12 mouse cellular contexts compared by ENCODE assay signal in the genomic region with DNA sequence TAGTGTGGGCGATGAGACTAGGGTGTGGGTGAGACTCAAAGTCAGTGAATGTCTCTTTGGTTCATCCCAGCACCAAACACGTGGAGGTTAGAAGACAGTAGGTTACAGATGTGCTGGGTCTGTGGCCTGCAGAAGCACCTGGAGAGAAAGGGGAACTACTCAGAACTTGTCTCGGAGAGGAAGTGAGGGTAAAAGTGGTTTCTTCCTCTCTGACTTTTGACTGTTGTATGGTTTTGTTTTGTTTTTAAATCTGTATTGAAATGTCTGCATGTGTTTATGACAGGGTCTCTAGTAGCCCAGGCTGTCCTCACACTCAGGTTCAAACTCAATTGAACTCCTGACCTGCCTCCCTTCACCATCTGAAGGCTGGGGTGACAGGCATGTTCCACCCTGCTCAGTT. TPM values are rescaled to one million over a fixed set of nuclear protein-coding genes. Genes with fewer than 3 reads are reported as not detected.
A peak's percentile ranks its signal among the peaks of the same experiment; 100 is the strongest.
DNase-seq lines count a peak whose midpoint lies in the region; ATAC-seq and TF ChIP-seq lines count a peak whose summit lies in the region.
"Had no signal": no experiment of that assay in that cellular context is flagged by ENCODE, and none has a peak within 500 bp of the region (broad histone marks: within the 10 kb centered on the region; RNA-seq: fewer than 3 reads in every experiment).

No protein-coding gene starts in this region.

- 67% methylated on average over 3 of the region's 3 CpGs for WGBS in heart, adult 2 months
- WGBS in heart, embryonic 11.5 days (ENCODE audit: insufficient replicate concordance), result 77% methylated on average over 3 of the region's 3 CpGs

- no peak for ATAC-seq in heart, embryonic 11.5 days (replicated peaks; ENCODE audit: insufficient number of reproducible peaks, low FRiP score, low TSS enrichment)
- ATAC-seq: hindbrain, postnatal 0 days had no signal

- H3K36me3 ChIP-seq in heart, adult 2 months (ENCODE audit: control insufficient read depth, insufficient read depth, low read length), result no peaks in the 10 kb centered on the region
- H3K36me3 ChIP-seq in heart, embryonic 11.5 days (ENCODE audit: control insufficient read depth, insufficient read depth, low read length), result no peaks in the 10 kb centered on the region
- H3K36me3 ChIP-seq: stomach, embryonic 15.5 days had no signal

- intact Hi-C loops in heart, adult 2 months (cut with DNase I), result no loop called here

- H3K4me3 ChIP-seq in heart, adult 2 months, result no peak overlapping the region
- no peak overlapping the region for H3K4me3 ChIP-seq in heart, embryonic 11.5 days (ENCODE audit: low read depth, low read length)
- H3K4me3 ChIP-seq: forebrain, embryonic 10.5 days; stomach, embryonic 15.5 days had no signal

- no peak for TF ChIP-seq CTCF in heart, adult 2 months (IDR thresholded peaks at IDR 0.05)

- no peak for TF ChIP-seq POLR2A in heart, adult 2 months (IDR thresholded peaks at IDR 0.05; ENCODE audit: insufficient read depth, low read depth, low read length)

- peaks cover 7% of the 10 kb centered on the region for H3K79me2 ChIP-seq in heart, adult 2 months (replicated peaks; ENCODE audit: control insufficient read depth, insufficient read depth, low read length)

- no peak overlapping the region for H3K4me2 ChIP-seq in heart, embryonic 11.5 days
- H3K4me2 ChIP-seq: stomach, embryonic 15.5 days had no signal

- no peaks in the 10 kb centered on the region for H3K27me3 ChIP-seq in heart, adult 2 months (ENCODE audit: control insufficient read depth, insufficient read depth, low read length)
- no peaks in the 10 kb centered on the region for H3K27me3 ChIP-seq in heart, embryonic 11.5 days (ENCODE audit: control insufficient read depth, insufficient read depth, low read length)
- H3K27me3 ChIP-seq: stomach, embryonic 15.5 days had no signal

- DNase-seq in heart, adult 2 months, result no peak
- peak; percentile 80 for DNase-seq in A20 (ENCODE audit: low read depth, low spot score)
- DNase-seq in c-Kit-positive CD71-negative TER-119-negative erythroid progenitor cells, embryonic 14.5 days (ENCODE audit: low read depth), result peak; percentile 48
- peak; percentile 81 to 83 for DNase-seq in spleen, postnatal 36 days (ENCODE audit: low spot score in 2 of 2)
- DNase-seq in frontal cortex, postnatal 36 days (ENCODE audit: low spot score in 2 of 2), result no peak
- DNase-seq in adrenal gland, postnatal 4 days (ENCODE audit: low spot score in 2 of 2), result no peak
- no peak for DNase-seq in urinary bladder, postnatal 14 days (ENCODE audit: low spot score)

- H3K9me3 ChIP-seq in heart, embryonic 11.5 days (replicated peaks; ENCODE audit: control insufficient read depth, low read length), result no peaks in the 10 kb centered on the region
- H3K9me3 ChIP-seq: forebrain, embryonic 10.5 days; stomach, embryonic 15.5 days had no signal

- H3K4me1 ChIP-seq in heart, adult 2 months (ENCODE audit: control insufficient read depth, insufficient read depth, low read length), result peaks cover 19% of the 10 kb centered on the region
- H3K4me1 ChIP-seq in heart, embryonic 11.5 days (ENCODE audit: control insufficient read depth, insufficient read depth, low read length), result peaks cover 30% of the 10 kb centered on the region

- TF ChIP-seq EP300 in heart, adult 2 months (IDR thresholded peaks at IDR 0.05; ENCODE audit: insufficient read depth, low read depth, low read length), result no peak

- no peak overlapping the region for H3K9ac ChIP-seq in heart, adult 2 months (ENCODE audit: low read depth, low read length)
- H3K9ac ChIP-seq in heart, embryonic 11.5 days (ENCODE audit: low read depth, low read length), result no peak overlapping the region
- H3K9ac ChIP-seq: stomach, embryonic 15.5 days had no signal

- peak overlapping the region; percentile 34; the same call in 1 of the 2 replicates for H3K27ac ChIP-seq in heart, adult 2 months
- H3K27ac ChIP-seq in heart, embryonic 11.5 days (ENCODE audit: low read depth, low read length), result no peak overlapping the region
- H3K27ac ChIP-seq: forebrain, embryonic 10.5 days; hindbrain, postnatal 0 days; stomach, embryonic 15.5 days had no signal

RNA-seq across cellular contexts. Expression of gene Slc44a2, which starts 7.5 kb away (rescaled TPM):
- 10 to 100 TPM; 77.0 to 89.5 TPM for total RNA-seq in heart, adult 2 months (2021)
- polyA plus RNA-seq in heart, adult 2 months (2012; rRNA removed), result 86.8 and 148 TPM in 2 replicates
- 62.3 and 70.0 TPM in 2 replicates for polyA plus RNA-seq in heart, embryonic 11.5 days (2014; fragmentation: Nextera tagmentation; extraction: Ambion mirVana)
- total RNA-seq in adrenal gland, postnatal 4 days (2021), result 10 to 100 TPM; 73.6 to 75.4 TPM

RNA-seq across cellular contexts. Expression of gene Ap1m2, which starts 15.9 kb away (rescaled TPM):
- not detected for total RNA-seq in heart, adult 2 months (2021)
- polyA plus RNA-seq in heart, adult 2 months (2012; rRNA removed), result 1.0 TPM in 1 of 2 replicates, not detected in the other
- 0.55 and 1.1 TPM in 2 replicates for polyA plus RNA-seq in heart, embryonic 11.5 days (2014; fragmentation: Nextera tagmentation; extraction: Ambion mirVana)
- 1 to 10 TPM in 1 of 2 experiments, not detected in 1; 3.4 TPM for total RNA-seq in adrenal gland, postnatal 4 days (2021)
- total RNA-seq: gastrocnemius, postnatal 4 days had no signal

RNA-seq across cellular contexts. Expression of gene Cdkn2d, which starts 36.8 kb away (rescaled TPM):
- total RNA-seq in heart, adult 2 months (2021), result 10 to 100 TPM; 11.3 to 15.0 TPM
- polyA plus RNA-seq in heart, adult 2 months (2012; rRNA removed), result 25.0 and 32.9 TPM in 2 replicates
- 88.4 and 99.8 TPM in 2 replicates for polyA plus RNA-seq in heart, embryonic 11.5 days (2014; fragmentation: Nextera tagmentation; extraction: Ambion mirVana)
- total RNA-seq in adrenal gland, postnatal 4 days (2021), result 10 to 100 TPM; 21.9 to 25.6 TPM

RNA-seq across cellular contexts. Expression of gene Ilf3, which starts 39.6 kb away (rescaled TPM):
- total RNA-seq in heart, adult 2 months (2021), result 10 to 100 TPM; 27.7 to 29.0 TPM
- 22.6 and 29.0 TPM in 2 replicates for polyA plus RNA-seq in heart, adult 2 months (2012; rRNA removed)
- polyA plus RNA-seq in heart, embryonic 11.5 days (2014; fragmentation: Nextera tagmentation; extraction: Ambion mirVana), result 120 and 138 TPM in 2 replicates
- 100 to 1,000 TPM; 107 to 118 TPM for total RNA-seq in adrenal gland, postnatal 4 days (2021)

RNA-seq across cellular contexts. Expression of gene Kri1, which starts 40.3 kb away (rescaled TPM):
- total RNA-seq in heart, adult 2 months (2021), result 10 to 100 TPM; 16.3 to 16.8 TPM
- 10.5 and 12.8 TPM in 2 replicates for polyA plus RNA-seq in heart, adult 2 months (2012; rRNA removed)
- polyA plus RNA-seq in heart, embryonic 11.5 days (2014; fragmentation: Nextera tagmentation; extraction: Ambion mirVana), result 9.9 and 12.3 TPM in 2 replicates
- total RNA-seq in adrenal gland, postnatal 4 days (2021), result 10 to 100 TPM; 40.2 to 41.8 TPM

Comparison
In these comparisons a context has a peak if more than half of its experiments do, and no peak if none do; other contexts are left out.
1. DNase-seq: peak in A20 (single experiment), c-Kit-positive CD71-negative TER-119-negative erythroid progenitor cells, embryonic 14.5 days (single experiment) and spleen, postnatal 36 days (2 of 2); none in heart, adult 2 months (0 of 2), frontal cortex, postnatal 36 days (0 of 2), adrenal gland, postnatal 4 days (0 of 2) and urinary bladder, postnatal 14 days (single experiment).